Mouse (Mus musculus) spleen, adult 2 months (tissue): ENCODE measurements around the gene Slc37a1. TPM values are rescaled to one million over a fixed set of nuclear protein-coding genes. Genes with fewer than 3 reads are reported as not detected.
"Not testable (repeated sequence)": the region's sequence is repeated elsewhere in the genome, so short reads cannot be mapped to it uniquely, and the experiment has no call there.

Source experiments
- DNase-seq, 2 experiments: peaks; one replicate each; pipeline versions ENCODE4 v3.0.0 to v3.0.0-alpha.2; 2012 to 2021; ENCODE audit warnings: low spot score in 2 of 2, low read depth in 1 of 2
- H3K27ac ChIP-seq: fragments of 200-500 bp; 2 replicates; pipeline ENCODE4 v1.5.1; 2012; ENCODE audit warnings: low read length, inconsistent platforms; ENCODE audit not compliant: insufficient read depth
- H3K27me3 ChIP-seq: fragments of 200-500 bp; 2 replicates; pipeline ENCODE4 v1.6.1; 2012; ENCODE audit warnings: mild to moderate bottlenecking, moderate library complexity, low read length, inconsistent platforms; ENCODE audit not compliant: control insufficient read depth, insufficient read depth
- H3K36me3 ChIP-seq: fragments of 200-500 bp; 2 replicates; pipeline ENCODE4 v1.6.1; 2012; ENCODE audit warnings: mild to moderate bottlenecking, low read length, inconsistent platforms; ENCODE audit not compliant: control insufficient read depth, insufficient read depth
- H3K4me1 ChIP-seq: fragments of 200-500 bp; 2 replicates; pipeline ENCODE4 v1.6.1; 2011; ENCODE audit warnings: inconsistent platforms; ENCODE audit not compliant: control insufficient read depth, insufficient read depth, insufficient read length
- H3K4me3 ChIP-seq: fragments of 200-500 bp; 2 replicates; pipeline ENCODE4 v1.5.1; 2011; ENCODE audit warnings: mild to moderate bottlenecking, inconsistent platforms; ENCODE audit not compliant: insufficient read depth, insufficient read length; ENCODE audit errors: extremely low read depth
- CTCF ChIP-seq: fragments of 200-500 bp; IDR thresholded peaks from 2 replicates; pipeline ENCODE4 v1.5.1; 2011; ENCODE audit warnings: mild to moderate bottlenecking, inconsistent platforms; ENCODE audit not compliant: insufficient read depth, insufficient read length, insufficient replicate concordance; ENCODE audit errors: extremely low read depth
- POLR2A ChIP-seq: fragments of 200-500 bp; IDR thresholded peaks from 2 replicates; pipeline ENCODE4 v1.6.1; 2011; ENCODE audit warnings: low read depth, low read length, inconsistent platforms
- WGBS: fragments of 180-500 bp; shearing (Covaris S2); methylation state at CpG from one replicate; pipeline ENCODE4 v1.1.7; 2018; 5-methylcytosine and 5-hydroxymethylcytosine counted together
- polyA plus RNA-seq: library from polyadenylated mRNA; depleted of rRNA; stranded (reverse); fragments of >200 nt; gene quantifications from 2 replicates; pipeline ENCODE4 v1.2.3, GENCODE M21; 2012

The Slc37a1 gene
- polyA plus RNA-seq, 1 experiment: 26.2 TPM

DNA sequence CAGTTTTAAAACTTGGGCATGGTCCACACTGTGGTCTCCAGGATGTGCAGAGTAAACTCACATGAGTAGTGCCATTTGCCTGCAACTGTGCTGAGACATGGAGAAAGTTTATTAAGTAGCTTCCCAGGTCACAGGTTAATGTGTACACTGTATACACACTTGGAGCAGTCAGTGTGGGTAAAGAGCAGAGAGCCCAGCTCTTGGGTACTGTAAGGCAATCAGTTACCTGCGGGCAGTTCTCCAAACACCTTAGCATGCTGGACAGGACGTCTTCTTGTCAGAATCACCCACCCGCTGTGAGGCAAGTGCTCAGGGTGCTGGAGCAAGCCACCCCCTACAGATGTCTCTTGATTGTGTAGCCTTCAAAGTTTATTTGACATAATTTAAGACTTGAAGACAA, 58.2 kb downstream of the Slc37a1 start:
- no peaks in the 10 kb centered on the region for H3K27me3 ChIP-seq
- H3K36me3 ChIP-seq: peaks cover 22% of the 10 kb centered on the region
- no peak overlapping the region for H3K27ac ChIP-seq
- no peak overlapping the region for H3K4me3 ChIP-seq
- no peak for DNase-seq
- 88% methylated on average over 3 of the region's 3 CpGs for WGBS
- TF ChIP-seq CTCF (no peak), POLR2A (no peak)
- H3K4me1 ChIP-seq: no peaks in the 10 kb centered on the region

GRCm38 (mm10) chr17:31348129-31348528, 61.5 kb downstream of the Slc37a1 start:
- H3K4me3 ChIP-seq: no peak overlapping the region
- peaks cover 19% of the 10 kb centered on the region for H3K36me3 ChIP-seq
- TF ChIP-seq CTCF (no peak), POLR2A (no peak)
- no peaks in the 10 kb centered on the region for H3K4me1 ChIP-seq
- no peak overlapping the region for H3K27ac ChIP-seq
- DNase-seq: no peak
- H3K27me3 ChIP-seq: no peaks in the 10 kb centered on the region
- WGBS: 89% methylated on average over 5 of the region's 5 CpGs

GRCm38 (mm10) chr17:31349388-31349787, 62.8 kb downstream of the Slc37a1 start:
- Histone ChIP-seq H3K36me3 (peaks cover 19% of the 10 kb centered on the region), H3K27ac (no peak overlapping the region), H3K4me3 (no peak overlapping the region), H3K4me1 (no peaks in the 10 kb centered on the region), H3K27me3 (no peaks in the 10 kb centered on the region)
- 92% methylated on average over 12 of the region's 12 CpGs for WGBS
- DNase-seq: no peak
- TF ChIP-seq CTCF: no peak
- TF ChIP-seq POLR2A: no peak

DNA sequence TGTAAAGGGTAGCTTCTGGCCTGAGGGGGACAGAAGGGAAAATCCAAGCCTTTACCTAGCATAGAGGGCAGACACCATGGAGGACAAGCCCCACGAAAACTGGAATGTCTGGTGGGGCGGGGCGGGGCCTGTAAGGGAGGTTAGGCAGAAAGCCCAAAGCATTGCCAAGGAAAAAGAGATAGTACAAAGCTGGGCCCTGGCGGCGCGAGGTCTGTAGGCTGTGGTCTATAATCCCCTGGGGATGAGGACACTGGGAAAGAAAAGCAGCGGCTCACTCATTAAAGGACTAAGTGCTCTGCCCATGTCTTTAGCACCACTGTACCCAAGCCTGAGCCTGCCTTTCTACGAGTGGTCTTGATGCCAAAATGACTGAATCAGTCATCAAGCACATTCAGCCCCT, 65.4 kb downstream of the Slc37a1 start:
- DNase-seq: no peak
- WGBS: 80% methylated on average over 8 of the region's 8 CpGs
- Histone ChIP-seq H3K36me3 (peaks cover 19% of the 10 kb centered on the region), H3K4me3 (no peak overlapping the region), H3K27me3 (no peaks in the 10 kb centered on the region), H3K27ac (no peak overlapping the region), H3K4me1 (no peaks in the 10 kb centered on the region)
- TF ChIP-seq CTCF (no peak), POLR2A (no peak)

- 96% methylated on average over 2 of the region's 2 CpGs for WGBS
- DNase-seq: no peak
- Histone ChIP-seq H3K27me3 (no peaks in the 10 kb centered on the region), H3K4me3 (no peak overlapping the region), H3K4me1 (no peaks in the 10 kb centered on the region), H3K36me3 (peaks cover 14% of the 10 kb centered on the region), H3K27ac (no peak overlapping the region)
- TF ChIP-seq POLR2A: no peak
- TF ChIP-seq CTCF: no peak
These were observed 66.7 kb downstream of the Slc37a1 start for GRCm38 (mm10) chr17:31353255-31353654.

GRCm38 (mm10) chr17:31354684-31355083, 68.1 kb downstream of the Slc37a1 start:
- not testable (repeated sequence) for H3K27ac ChIP-seq, H3K27me3 ChIP-seq, H3K4me3 ChIP-seq, H3K4me1 ChIP-seq, DNase-seq, H3K36me3 ChIP-seq
- WGBS: 81% methylated on average over 3 of the region's 3 CpGs

- no peak overlapping the region for H3K27ac ChIP-seq
- no peaks in the 10 kb centered on the region for H3K4me1 ChIP-seq
- no peak for DNase-seq
- TF ChIP-seq CTCF: no peak
- no peak for TF ChIP-seq POLR2A
- H3K36me3 ChIP-seq: no peaks in the 10 kb centered on the region
- 78% methylated on average over 7 of the region's 8 CpGs for WGBS
- H3K4me3 ChIP-seq: no peak overlapping the region
- H3K27me3 ChIP-seq: no peaks in the 10 kb centered on the region
These were observed 69.4 kb downstream of the Slc37a1 start for GRCm38 (mm10) chr17:31355792-31356502.

DNA sequence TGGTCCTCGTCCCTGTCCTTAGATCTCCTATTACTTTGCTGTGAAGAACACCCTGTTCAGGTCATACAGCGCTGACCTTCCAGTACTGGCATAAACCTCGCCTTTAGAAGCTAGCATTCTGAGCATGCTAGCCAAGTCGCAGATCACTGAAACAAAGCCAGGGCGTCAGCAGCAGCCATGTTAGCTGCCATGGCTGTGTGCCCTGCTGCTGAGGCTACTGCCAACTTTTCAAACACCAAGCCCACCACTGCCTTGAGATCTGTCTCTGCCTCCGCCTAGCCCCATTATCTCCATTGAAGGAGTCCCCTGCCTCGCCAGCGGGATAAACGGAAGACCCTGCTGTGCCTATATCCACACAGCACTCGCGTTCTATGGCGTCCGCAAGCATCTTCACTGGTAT, 74.0 kb downstream of the Slc37a1 start:
- Histone ChIP-seq H3K27me3 (no peaks in the 10 kb centered on the region), H3K4me3 (no peak overlapping the region), H3K36me3 (no peaks in the 10 kb centered on the region), H3K4me1 (no peaks in the 10 kb centered on the region), H3K27ac (no peak overlapping the region)
- TF ChIP-seq CTCF: no peak
- TF ChIP-seq POLR2A: no peak
- WGBS: 89% methylated on average over 13 of the region's 13 CpGs
- DNase-seq: no peak
